Mouse (Mus musculus) mouse trophoblast stem cell (cell line): ENCODE data around the gene Fabp6.

ENCODE experiments used
- in situ Hi-C, 2 experiments: fragments of 300-500 bp; cut with MseI, MboI; formaldehyde crosslinking; loops; 2 replicates in 1 of 2; 3 replicates in 1 of 2; pipeline ENCODE4 v1.15.1; 2025

Gene Fabp6

DNA sequence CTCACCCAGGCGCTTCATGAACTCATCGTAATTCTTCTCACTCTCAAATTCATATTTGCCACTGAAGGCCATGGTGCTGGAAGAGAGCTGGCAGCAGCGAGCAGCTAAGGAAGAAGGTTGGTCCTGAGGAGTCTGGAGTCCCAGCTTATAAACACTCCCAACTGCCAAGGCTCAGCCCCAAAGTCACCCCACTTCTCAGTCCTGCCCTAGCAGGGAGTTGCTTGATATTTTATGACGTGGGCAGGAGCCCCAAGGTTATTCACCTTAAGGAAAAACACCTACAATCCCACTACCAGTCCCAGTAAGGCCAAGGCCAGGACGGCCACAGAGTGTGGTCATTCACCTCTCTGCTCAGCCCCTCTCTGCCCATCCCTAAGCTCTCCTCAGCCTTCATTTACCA, at the start of gene Fabp6:
Gene Fabp6, minus strand, starts transcription at position 101 of the 400 bp plus-strand sequence.
- in situ Hi-C loops = no loop called here

DNA sequence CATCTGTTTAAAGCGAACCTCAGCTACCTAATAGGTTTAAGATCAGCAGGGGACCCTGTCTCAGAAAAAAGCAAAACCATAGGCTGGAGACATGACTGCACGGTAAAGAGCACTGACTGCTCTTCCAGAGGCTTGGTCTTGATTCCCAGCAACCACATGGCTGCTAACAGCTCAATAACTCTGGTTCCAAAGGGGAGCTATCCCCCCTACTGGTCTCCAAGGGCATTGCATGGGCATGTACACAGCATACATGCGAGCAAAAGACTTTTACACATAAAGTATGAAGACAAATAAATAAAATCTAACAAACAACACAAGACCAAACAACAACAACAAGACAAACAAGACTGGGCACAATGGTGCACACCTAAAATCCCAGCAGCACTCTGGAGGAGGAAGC, 43.9 kb upstream of the Fabp6 start:
- in situ Hi-C loops = no loop called here

DNA sequence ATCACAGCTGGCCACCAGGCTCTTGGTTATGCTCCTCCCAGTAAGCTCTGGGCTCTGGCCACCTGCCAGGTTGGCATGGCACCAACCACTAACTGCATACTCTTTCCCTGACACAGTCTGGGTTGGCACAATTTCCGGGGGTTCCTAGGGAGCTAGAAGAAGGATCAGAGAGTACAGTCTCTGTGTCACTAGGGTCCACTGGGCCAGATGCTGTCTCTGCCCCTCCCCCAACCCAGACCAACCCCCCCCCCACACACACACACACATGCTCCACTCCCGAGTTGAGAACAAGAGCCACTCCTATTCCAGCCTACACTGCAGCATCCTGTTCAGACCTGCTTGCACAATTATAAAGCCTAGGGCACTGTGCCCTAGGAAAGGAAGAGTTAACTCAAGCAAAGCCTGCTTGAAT, 41.8 kb upstream of the Fabp6 start:
- in situ Hi-C loops = no loop called here

DNA sequence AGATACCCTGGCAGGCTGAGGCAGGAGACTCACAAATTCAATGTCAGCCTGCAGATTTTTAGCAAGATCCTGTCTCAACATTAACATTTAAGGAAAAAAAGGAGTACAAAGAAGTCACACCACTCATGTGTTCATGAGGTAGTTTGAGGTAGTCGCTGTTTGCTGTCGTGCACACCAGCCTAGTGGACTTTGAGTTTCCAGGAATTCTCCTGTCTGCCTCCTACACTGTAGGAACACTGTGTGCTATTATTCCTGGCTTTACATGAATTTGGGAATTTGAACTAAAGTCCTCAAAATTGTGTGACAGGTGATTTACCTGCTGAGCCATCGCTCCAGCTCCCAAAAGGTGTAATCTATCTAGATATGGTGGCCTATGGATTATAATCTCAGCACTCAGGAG, 37.1 kb upstream of the Fabp6 start:
- in situ Hi-C loops = no loop called here

DNA sequence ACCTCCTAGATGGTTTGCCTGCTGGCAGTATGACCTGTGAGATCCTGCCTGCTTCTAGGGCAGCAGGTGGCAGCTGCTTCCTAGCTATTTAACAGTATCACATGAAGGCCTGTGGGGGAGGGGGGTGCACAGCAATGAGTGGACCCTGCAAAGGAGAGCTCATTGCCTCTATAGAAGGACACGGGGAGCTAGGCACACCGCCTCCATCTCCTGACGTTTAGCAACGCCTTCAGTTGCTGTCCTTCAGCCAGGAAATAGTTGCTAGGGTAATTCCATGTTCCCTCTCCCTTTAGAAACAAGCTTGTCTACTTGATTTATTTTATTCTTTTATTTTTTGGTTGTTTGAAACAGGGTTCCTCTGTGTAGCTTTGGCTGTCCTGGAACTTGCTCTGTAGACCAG, 35.4 kb upstream of the Fabp6 start:
- in situ Hi-C loops = no loop called here

DNA sequence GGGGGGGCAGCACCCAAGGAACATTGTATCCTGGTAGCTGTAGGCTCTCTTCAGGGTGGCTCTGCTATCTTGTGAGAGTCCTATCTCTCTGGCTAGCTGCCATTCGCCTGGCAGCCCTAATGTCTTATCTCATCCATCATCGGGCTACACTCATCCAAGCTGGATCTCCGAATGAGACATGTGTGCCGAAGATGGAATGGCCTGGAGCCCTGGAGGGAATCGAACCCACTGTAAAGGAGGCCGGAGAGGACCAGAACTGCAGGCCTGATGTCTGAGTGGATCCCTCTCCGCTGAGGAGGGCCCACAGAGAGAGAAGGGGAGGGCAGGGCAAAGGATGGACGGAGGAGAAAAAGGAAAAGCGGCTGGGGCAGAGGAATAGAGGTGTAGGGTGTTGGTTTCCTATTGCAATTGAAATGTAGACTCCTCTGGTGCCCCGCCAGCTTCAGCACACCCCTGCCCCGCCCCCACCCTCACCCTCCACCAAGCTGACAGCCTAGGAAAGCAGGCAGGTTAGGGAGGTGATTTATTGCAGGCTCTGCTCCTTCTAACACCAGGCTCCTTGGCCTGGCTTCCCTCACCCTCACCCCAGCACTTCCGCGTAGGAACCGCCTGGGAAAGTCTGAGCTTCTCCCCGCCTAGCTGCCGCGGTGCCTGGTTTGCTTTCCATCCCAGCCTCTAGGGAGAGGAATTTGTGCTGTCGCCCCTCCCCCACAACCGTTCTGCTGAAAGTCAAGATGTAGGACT, 32.5 kb upstream of the Fabp6 start:
- in situ Hi-C loops = no loop called here

DNA sequence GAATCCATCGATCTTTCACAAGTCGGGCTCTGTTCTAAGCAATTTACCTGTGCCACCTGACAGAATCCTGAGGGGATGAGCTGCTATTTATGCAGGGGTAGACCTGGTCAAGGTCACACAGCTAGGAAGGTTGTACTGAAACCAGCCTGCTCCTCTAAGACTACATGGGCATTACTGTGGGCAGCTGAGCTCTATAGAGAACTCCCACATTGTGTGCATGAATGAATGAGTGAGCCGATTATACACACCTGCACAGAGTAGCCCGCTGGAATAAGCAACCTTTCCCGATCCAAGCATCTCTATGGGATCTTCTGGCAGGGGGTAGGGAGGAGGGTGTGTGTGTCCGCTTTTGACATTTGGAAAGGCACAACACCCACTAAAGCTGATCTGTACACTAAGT, 31.8 kb upstream of the Fabp6 start:
- in situ Hi-C loops = no loop called here

DNA sequence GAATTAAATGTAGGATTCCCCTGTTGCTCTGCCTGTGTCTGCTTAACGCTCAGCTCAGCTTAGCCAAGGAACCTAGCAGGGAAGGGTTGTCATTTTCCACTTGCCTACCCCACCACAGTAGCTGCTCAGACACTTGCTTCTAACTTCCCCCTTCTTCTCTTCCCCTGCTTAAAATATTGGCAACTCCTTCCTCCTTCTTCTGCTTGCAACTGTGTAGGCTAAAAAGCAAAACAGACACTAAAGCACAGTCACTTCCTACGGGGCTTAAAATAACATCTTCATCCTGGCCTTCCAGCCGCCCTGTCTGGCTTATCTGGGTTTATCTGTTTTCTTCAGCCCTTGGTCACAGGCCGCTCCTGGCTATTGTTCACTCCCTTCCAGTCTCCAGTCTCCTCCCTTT, 31.2 kb upstream of the Fabp6 start:
- in situ Hi-C loops = no loop called here

DNA sequence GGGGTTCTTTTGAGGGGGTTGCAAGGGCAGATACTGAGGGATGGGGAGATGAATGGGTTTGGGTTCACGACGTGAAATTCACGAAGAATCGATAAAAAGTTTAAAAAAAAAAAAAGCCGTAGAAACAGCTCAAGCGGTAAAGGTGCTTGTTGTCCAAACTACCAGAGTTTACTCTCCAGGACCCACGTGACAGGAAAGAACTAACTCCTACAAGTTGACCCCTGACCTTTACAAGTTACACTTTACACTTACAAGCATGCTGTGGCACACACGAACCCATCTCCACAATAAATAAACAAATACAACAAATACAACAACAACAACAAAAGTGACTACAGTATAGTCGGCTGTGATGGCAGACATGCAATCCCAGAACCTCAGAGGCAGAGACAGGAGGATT, 30.3 kb upstream of the Fabp6 start:
- in situ Hi-C loops = no loop called here

DNA sequence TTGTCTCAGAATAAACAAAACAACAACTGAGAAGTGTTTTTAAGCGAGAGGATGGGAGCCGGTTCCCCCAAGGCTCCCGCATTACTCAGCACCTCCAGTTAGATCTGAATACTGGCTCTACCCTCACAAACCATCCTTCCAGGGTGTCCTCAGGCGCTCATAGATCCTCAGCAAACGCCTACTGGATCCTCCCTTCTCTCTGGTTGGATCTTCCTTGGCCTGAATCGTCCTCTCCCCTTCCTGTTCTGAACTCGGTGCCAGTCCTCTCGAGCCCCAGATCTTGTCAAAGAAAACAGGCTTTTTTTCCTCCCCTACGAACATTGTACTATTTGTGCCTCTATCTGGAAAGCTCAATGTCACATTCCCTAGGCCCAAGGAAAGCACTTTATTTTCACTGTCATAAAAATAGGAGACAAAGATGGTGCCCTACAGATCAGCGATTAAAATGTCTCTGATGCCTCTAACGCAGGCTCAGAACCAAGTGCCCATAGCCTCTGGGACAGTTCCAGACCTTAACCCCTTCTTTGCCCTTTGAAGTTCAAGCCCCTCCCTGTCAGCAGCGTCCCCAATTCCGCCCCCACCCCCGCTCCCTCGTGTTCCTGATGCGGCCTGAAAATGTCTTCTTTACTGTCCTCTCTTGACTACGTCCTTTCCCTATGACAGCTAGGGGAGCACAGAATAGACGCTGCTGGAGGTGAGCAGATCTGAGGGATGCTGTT, 25.7 kb upstream of the Fabp6 start:
- in situ Hi-C loops = no loop called here

DNA sequence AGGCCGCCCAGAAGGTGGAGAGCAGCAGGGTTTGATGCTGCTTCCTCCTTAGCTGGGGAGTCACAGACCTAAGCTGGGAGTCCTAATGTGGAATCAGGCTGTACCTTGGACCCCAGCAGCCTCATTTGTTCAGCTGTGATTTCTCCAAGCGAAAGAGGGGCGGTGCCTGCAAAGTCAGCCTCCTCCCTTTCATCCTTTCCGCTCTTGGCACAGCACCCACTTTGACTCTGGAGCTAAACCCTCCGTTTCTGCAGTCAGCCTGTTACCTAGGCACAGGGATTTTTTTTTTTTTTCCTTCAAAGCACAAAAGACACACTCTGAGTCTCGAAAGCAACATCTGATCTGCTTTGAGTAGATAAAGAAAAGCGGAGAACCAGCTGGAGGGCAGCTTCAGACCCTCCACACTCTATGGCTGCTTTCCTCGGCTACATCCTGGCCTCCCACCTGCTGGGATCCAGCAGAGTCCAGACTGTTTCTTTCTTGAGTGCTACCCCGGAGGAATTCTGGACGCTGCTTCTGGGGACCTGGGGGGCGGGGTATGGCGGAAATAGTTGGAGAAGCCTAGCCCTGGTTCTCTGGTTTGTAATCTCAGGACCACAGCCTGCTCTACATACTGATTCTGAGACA, 25.1 kb upstream of the Fabp6 start:
- in situ Hi-C loops = no loop called here

DNA sequence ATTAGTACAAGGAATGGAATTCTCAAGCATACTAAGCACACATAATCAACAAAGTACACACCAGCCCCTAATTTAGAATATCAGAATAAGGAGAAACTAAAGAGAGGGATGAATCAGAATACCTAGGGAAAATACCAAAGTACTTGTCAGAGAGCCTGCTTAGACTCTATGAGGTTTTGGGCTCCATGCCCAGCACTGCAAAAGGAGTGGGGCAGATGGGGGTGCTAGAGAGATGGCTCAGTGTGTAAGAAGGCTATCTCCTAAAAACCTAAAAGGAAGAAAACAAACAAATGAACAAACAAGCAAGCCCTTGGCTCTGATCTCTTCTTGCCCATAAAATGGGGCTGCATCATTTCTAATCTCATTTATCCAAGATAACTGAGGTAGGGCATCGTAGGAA, 23.0 kb upstream of the Fabp6 start:
- in situ Hi-C loops = no loop called here

DNA sequence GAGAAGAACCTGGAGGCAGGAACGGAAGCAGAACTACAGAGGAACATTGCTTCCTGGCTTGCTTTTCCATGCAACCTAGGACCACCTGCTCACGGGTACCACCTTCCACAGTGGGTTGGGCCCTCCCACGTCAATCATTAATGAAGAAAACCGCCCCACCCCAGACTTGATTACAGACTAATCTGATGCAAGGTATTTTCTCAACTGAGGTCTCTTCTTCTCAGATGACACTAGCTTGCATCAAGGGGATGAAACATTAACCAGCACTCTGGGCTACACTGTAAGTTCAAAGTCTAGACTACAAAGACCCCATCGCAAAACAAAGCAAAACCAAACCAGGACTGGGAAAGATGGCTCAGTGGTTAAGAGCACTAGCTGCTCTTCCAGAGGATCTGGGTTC, 20.4 kb upstream of the Fabp6 start:
- in situ Hi-C loops = no loop called here

DNA sequence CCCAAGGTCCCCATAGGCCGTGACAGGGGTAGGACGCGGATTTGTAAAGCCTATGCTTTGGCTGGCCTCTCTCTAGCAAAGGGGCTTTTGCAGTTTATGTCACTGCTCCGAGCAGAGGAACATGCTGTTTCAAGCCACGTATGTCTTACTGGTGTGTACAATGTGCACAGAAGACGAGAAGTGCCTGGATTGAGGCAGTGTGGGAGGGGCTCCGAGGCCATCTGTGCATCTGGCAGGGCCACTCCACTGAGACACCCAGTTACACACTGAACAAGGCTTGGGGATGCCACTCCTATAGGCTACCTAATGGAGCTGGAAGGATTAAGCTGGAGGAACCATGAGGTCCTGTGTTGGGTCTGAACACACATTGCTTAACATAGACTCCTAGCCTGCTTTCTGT, 17.1 kb upstream of the Fabp6 start:
- in situ Hi-C loops = no loop called here

DNA sequence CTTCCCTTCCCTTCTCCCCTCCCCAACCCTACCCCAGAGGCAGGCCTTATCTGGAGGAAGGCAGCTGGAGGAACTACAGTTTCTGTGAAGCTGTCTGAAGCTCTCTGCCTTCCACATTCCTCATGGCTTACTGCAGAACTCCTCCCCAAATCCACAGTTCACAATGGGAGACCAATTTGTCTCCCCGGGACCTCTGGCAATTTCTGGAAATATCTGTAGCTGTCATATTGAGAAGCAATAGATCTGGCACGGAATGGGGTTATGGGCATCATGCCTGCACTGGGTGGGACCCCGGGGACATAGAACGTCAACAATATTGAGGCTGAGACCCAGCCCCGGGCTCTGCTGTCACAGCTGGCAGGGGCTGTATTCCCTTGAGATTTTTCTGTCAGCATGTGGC, 16.6 kb upstream of the Fabp6 start:
- in situ Hi-C loops = no loop called here

DNA sequence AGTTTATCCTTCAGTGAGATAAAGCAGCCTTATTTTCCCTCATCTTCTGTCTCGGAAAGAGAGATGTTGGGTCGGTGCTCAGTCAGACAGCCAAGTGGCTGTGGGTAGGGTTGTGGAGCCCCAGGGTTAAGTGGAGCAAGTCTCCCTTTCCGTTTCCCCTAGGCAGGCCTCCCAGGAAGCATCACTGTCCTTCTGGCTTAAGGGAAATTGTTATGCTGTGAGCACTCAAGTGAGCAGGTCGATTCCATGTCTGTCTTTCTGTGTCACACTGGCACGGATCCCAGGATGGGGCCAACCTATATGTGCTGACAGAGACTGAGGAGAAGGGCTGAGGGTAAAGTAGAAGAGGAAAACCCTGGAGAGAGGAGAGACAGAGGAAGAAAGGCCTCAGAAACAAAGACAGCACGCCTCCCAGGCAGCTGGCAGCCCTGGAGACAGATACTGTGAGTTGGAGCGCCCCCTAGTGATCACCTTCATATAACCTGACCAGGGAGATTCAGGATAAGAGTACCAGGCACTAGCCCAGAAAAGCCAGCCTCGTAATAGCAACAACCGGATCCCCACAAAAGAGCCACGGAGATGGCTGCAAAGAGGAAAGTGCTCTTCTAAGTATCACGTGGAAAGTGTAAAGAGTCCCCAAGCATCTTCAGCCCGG, 11.6 kb upstream of the Fabp6 start:
- in situ Hi-C loops = no loop called here

DNA sequence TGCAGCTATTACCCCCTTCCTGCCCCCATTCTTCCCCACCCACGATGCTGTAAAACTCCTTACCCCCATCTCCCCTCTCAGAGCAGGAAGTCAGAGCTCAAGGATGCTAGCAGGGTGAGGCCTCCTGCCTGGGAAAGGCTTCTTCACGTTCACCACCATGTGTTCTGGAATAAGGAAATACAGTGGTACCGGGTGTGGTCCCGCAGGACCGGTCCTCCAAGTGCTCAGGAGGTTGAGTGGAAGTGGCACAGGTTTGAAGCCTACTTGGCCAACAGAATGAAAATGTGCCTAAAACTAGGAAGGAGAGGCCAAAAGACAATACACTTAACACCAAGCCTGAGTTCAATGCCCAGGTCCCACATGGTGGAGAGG, 9.3 kb upstream of the Fabp6 start:
- in situ Hi-C loops = no loop called here

DNA sequence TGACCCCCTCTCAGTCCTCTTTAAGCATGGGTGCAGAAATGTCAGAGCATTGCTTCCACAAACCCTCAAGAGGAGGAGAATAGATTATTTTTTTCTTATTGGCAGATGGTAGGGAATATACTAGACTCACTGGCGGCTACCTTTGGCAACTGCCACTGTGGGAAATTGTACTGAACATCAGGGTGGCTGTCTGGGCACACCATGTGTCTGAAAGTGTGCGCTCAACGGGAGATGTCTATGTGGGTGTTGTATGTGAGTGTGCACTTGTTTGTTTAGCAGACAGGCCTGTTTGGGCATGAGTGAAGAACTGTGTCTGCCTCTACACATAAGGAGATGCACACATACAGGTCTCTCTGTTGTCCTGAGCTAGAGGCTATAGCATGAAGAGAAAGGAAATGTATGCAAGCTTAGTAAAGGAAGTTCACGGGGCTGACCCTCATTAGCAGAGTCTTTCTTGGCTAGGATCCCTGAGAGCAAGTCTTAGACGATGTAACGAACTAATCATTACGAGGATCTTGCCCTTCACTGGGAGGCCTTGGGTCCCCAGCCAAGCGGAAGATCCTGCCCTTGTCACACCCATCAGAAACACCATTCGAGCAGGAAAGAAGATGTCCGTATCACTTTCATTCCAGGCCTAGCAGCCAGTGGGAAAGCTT, 8.8 kb upstream of the Fabp6 start:
- in situ Hi-C loops = no loop called here

DNA sequence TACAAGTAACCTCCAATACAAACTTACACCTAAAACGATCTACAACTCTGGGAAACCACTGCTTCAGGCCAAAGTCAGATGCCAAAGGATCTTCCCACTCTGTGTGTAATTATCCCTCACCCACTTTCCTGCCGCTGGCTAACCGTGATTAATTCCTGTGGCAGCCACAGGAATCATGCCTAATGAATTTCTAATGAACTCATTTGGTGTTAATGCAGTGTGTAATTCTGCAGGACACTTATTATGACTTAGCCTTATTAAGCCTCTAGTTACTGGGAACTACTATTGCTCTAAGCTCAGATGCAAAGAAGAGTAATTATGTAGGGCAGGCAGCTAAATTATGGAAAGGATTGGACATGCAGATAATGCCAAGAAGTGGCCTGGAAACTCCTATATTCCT, 7.1 kb upstream of the Fabp6 start:
- in situ Hi-C loops = no loop called here

DNA sequence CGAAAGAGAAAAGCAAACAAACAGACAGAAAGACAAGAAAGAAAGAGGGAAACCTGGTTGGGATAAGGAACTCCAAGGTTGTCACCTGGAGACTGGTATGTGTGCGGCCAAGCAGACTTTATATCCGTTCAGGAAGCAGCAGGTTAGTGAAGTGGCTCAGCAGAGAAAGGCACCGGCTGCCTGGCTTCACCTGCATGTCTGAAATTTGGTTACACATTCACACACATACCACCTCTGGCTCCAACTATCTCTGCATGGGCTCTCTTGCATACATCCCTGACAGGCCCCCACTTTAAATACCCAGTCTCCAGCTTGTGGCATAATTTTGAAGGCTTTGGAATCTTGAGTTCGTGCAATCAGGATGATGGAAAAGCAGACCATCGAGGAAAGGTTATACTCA, 4.5 kb upstream of the Fabp6 start:
- in situ Hi-C loops = no loop called here

DNA sequence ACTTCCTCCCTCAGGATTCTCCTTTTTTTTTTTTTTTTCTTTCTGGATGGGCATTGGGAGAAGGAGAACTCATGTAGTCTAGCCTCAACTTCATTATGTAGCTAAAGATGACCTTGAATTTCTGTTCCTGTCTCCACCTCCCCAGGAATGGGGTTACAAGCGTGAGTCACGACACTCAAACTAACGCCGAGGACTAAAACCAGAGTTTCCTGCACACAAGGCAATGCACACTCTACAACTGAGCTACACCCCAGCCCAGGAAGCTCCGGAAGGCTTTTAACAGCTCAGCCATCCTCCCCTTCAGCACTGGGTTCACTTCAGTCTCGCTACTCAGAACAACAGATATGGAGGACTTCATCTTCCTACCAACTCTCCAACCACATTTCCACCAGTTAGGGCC, 3.6 kb upstream of the Fabp6 start:
- in situ Hi-C loops = no loop called here

DNA sequence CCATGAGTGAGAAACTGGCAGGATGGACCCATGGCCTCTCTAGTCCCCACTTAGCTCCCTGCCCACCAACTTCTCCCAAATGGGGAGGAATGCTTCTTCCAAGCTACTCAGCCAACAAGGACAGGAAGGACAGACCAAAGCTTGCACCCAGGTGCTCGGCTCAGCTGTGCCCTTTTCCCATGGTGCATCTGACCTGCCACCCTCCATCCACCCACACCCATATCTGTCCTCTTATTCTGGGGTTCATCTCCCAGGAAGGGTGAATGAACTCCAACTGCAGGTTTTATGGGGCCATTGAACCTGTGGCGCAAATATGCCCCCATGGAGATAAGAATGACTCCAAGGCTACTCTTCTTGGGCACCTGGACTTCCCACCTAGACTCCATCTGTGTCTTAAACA, 2.9 kb upstream of the Fabp6 start:
- in situ Hi-C loops = no loop called here
